Mouse (Mus musculus) MEL (cell line): ENCODE results near the gene Nova2. TPM values are rescaled to one million over a fixed set of nuclear protein-coding genes. Genes with fewer than 3 reads are reported as not detected.

Source experiments
- DNase-seq: peaks from one replicate; pipeline ENCODE4 v3.0.0; 2011; ENCODE audit warnings: low read depth, low spot score
- H3K27ac ChIP-seq: 2 replicates; pipeline ENCODE4 v1.5.1; 2012; ENCODE audit warnings: low read depth, mild to moderate bottlenecking, control low read depth, low read length, moderate library complexity; ENCODE audit not compliant: control insufficient read depth
- H3K27me3 ChIP-seq, 2 experiments: fragments of 150-350 bp in 1 of 2; sonication (generic) in 1 of 2; 2 replicates each; pipeline ENCODE4 v1.6.1; 2012; ENCODE audit warnings: low read length in 2 of 2, mild to moderate bottlenecking in 2 of 2, improper control_type of control experiment in 1 of 2, moderate library complexity in 1 of 2; ENCODE audit not compliant: insufficient read depth in 2 of 2, control insufficient read depth in 1 of 2
- H3K36me3 ChIP-seq, 2 experiments: 2 replicates each; pipeline ENCODE4 v1.6.1; 2012 to 2014; ENCODE audit warnings: low read length in 2 of 2, improper control_type of control experiment in 1 of 2, inconsistent platforms in 1 of 2, mild to moderate bottlenecking in 1 of 2; ENCODE audit not compliant: insufficient read depth in 2 of 2, control insufficient read depth in 1 of 2
- H3K4me1 ChIP-seq, 2 experiments: fragments of 150-350 bp in 1 of 2; sonication (generic) in 1 of 2; 2 replicates each; pipeline ENCODE4 v1.6.1; 2012; ENCODE audit warnings: low read length in 2 of 2, improper control_type of control experiment in 1 of 2, mild to moderate bottlenecking in 1 of 2; ENCODE audit not compliant: insufficient read depth in 2 of 2, control insufficient read depth in 1 of 2
- H3K4me3 ChIP-seq, 2 experiments: fragments of 150-350 bp in 1 of 2; sonication (generic) in 1 of 2; 2 replicates each; pipeline ENCODE4 v1.5.1; 2012; ENCODE audit warnings: low read depth in 2 of 2, low read length in 2 of 2, mild to moderate bottlenecking in 2 of 2, moderate library complexity in 2 of 2, control low read depth in 1 of 2, improper control_type of control experiment in 1 of 2; ENCODE audit not compliant: control insufficient read depth in 1 of 2, insufficient read depth in 1 of 2
- H3K79me2 ChIP-seq: 2 replicates; pipeline ENCODE4 v1.6.1; 2012; ENCODE audit warnings: mild to moderate bottlenecking, low read length, moderate library complexity; ENCODE audit not compliant: control insufficient read depth, poor library complexity, insufficient read depth
- H3K9ac ChIP-seq: 2 replicates; pipeline ENCODE4 v1.6.1; 2012; ENCODE audit warnings: low read depth, mild to moderate bottlenecking, control low read depth, low read length, moderate library complexity; ENCODE audit not compliant: control insufficient read depth, poor library complexity, severe bottlenecking
- H3K9me3 ChIP-seq: fragments of 150-350 bp; sonication (generic); replicated peaks from 2 replicates; pipeline ENCODE4 v1.6.1; 2012; ENCODE audit warnings: mild to moderate bottlenecking, low read length, improper control_type of control experiment, moderate library complexity; ENCODE audit not compliant: insufficient read depth
- CHD1 ChIP-seq: IDR thresholded peaks from 2 replicates; pipeline ENCODE4 v1.6.1; 2012; ENCODE audit warnings: low read depth, mild to moderate bottlenecking, inconsistent platforms, low read length, improper control_type of control experiment
- CTCF ChIP-seq, 3 experiments: IDR thresholded peaks in 2 of 3; conservative IDR thresholded peaks in 1 of 3; 2 replicates each; pipeline ENCODE4 v1.5.1; 2011 to 2012; ENCODE audit warnings: low read length in 3 of 3, low read depth in 2 of 3, mild to moderate bottlenecking in 2 of 3, improper control_type of control experiment in 1 of 3, inconsistent platforms in 1 of 3, mixed read lengths in 1 of 3, moderate library complexity in 1 of 3; ENCODE audit not compliant: control insufficient read depth in 1 of 3, insufficient read depth in 1 of 3, poor library complexity in 1 of 3, severe bottlenecking in 1 of 3
- ELF1 ChIP-seq: IDR thresholded peaks from 2 replicates; pipeline ENCODE4 v1.6.1; 2014; ENCODE audit warnings: low read depth, mild to moderate bottlenecking, inconsistent platforms, low read length, improper control_type of control experiment, moderate library complexity
- ETS1 ChIP-seq: IDR thresholded peaks from 2 replicates; pipeline ENCODE4 v1.6.1; 2012; ENCODE audit warnings: low read depth, mild to moderate bottlenecking, inconsistent platforms, low read length, improper control_type of control experiment, moderate library complexity
- GABPA ChIP-seq: IDR thresholded peaks from 2 replicates; pipeline ENCODE4 v1.6.1; 2012; ENCODE audit warnings: low read depth, mild to moderate bottlenecking, inconsistent platforms, low read length, improper control_type of control experiment, moderate library complexity
- HCFC1 ChIP-seq: IDR thresholded peaks from 2 replicates; pipeline ENCODE4 v1.6.1; 2012; ENCODE audit warnings: low read depth, mild to moderate bottlenecking, inconsistent platforms, low read length, improper control_type of control experiment, moderate library complexity
- JUND ChIP-seq: IDR thresholded peaks from 2 replicates; pipeline ENCODE4 v1.6.1; 2011; ENCODE audit warnings: low read depth, mild to moderate bottlenecking, improper control_type of control experiment, low read length
- KAT2A ChIP-seq: conservative IDR thresholded peaks from 2 replicates; pipeline ENCODE4 v1.6.1; 2012; ENCODE audit warnings: low read depth, low read length, improper control_type of control experiment, inconsistent platforms
- MAFK ChIP-seq: IDR thresholded peaks from 2 replicates; pipeline ENCODE4 v1.6.1; 2011; ENCODE audit warnings: low read depth, mild to moderate bottlenecking, low read length, improper control_type of control experiment, borderline replicate concordance
- MAX ChIP-seq: IDR thresholded peaks from 2 replicates; pipeline ENCODE4 v1.6.1; 2011; ENCODE audit warnings: low read length, improper control_type of control experiment
- MAZ ChIP-seq: IDR thresholded peaks from 2 replicates; pipeline ENCODE4 v1.6.1; 2012; ENCODE audit warnings: low read depth, mild to moderate bottlenecking, inconsistent platforms, low read length, improper control_type of control experiment
- MXI1 ChIP-seq: IDR thresholded peaks from 2 replicates; pipeline ENCODE4 v1.6.1; 2011; ENCODE audit warnings: mild to moderate bottlenecking, low read depth, low read length, improper control_type of control experiment
- MYB ChIP-seq: IDR thresholded peaks from 2 replicates; pipeline ENCODE4 v1.6.1; 2011; ENCODE audit warnings: mild to moderate bottlenecking, low read depth, low read length, improper control_type of control experiment
- NELFE ChIP-seq: IDR thresholded peaks from 2 replicates; pipeline ENCODE4 v1.6.1; 2011; ENCODE audit warnings: low read depth, low read length, improper control_type of control experiment
- NRF1 ChIP-seq: IDR thresholded peaks from 2 replicates; pipeline ENCODE4 v1.6.1; 2014; ENCODE audit warnings: low read depth, mild to moderate bottlenecking, inconsistent platforms, low read length, improper control_type of control experiment, moderate library complexity; ENCODE audit not compliant: poor library complexity, insufficient read depth, severe bottlenecking
- POLR2A ChIP-seq, 2 experiments: IDR thresholded peaks; 2 replicates each; pipeline ENCODE4 v1.6.1; 2011 to 2012; ENCODE audit warnings: low read length in 2 of 2, mild to moderate bottlenecking in 2 of 2, control low read depth in 1 of 2, improper control_type of control experiment in 1 of 2, low read depth in 1 of 2, moderate library complexity in 1 of 2; ENCODE audit not compliant: control insufficient read depth in 1 of 2, insufficient read depth in 1 of 2, poor library complexity in 1 of 2
- POLR2AphosphoS2 ChIP-seq: IDR thresholded peaks from 2 replicates; pipeline ENCODE4 v1.6.1; 2011; ENCODE audit warnings: low read length, improper control_type of control experiment
- RAD21 ChIP-seq: IDR thresholded peaks from 2 replicates; pipeline ENCODE4 v1.6.1; 2011; ENCODE audit warnings: mild to moderate bottlenecking, low read depth, low read length, improper control_type of control experiment
- RCOR1 ChIP-seq: IDR thresholded peaks from 2 replicates; pipeline ENCODE4 v1.6.1; 2012; ENCODE audit warnings: low read depth, mild to moderate bottlenecking, inconsistent platforms, low read length, improper control_type of control experiment
- TBP ChIP-seq: IDR thresholded peaks from 2 replicates; pipeline ENCODE4 v1.8.0; 2011; ENCODE audit warnings: low read depth, low read length, improper control_type of control experiment
- TCF12 ChIP-seq: IDR thresholded peaks from 2 replicates; pipeline ENCODE4 v1.6.1; 2014; ENCODE audit warnings: low read depth, mild to moderate bottlenecking, inconsistent platforms, low read length, improper control_type of control experiment, moderate library complexity
- USF1 ChIP-seq: IDR thresholded peaks from 2 replicates; pipeline ENCODE4 v1.6.1; 2014; ENCODE audit warnings: low read depth, mild to moderate bottlenecking, inconsistent platforms, low read length, improper control_type of control experiment, moderate library complexity
- USF2 ChIP-seq, 2 experiments: IDR thresholded peaks; 2 replicates each; pipeline ENCODE4 v1.6.1; 2011 to 2012; ENCODE audit warnings: improper control_type of control experiment in 2 of 2, low read length in 2 of 2, borderline replicate concordance in 1 of 2, inconsistent platforms in 1 of 2, low read depth in 1 of 2, mild to moderate bottlenecking in 1 of 2; ENCODE audit not compliant: insufficient read depth in 1 of 2
- ZMIZ1 ChIP-seq: IDR thresholded peaks from 2 replicates; pipeline ENCODE4 v1.6.1; 2012; ENCODE audit warnings: low read depth, mild to moderate bottlenecking, inconsistent platforms, low read length, improper control_type of control experiment, moderate library complexity
- ZNF384 ChIP-seq: IDR thresholded peaks from 2 replicates; pipeline ENCODE4 v1.6.1; 2012; ENCODE audit warnings: low read depth, mild to moderate bottlenecking, inconsistent platforms, low read length, improper control_type of control experiment
- polyA plus RNA-seq, 2 experiments: library from polyadenylated mRNA; stranded (reverse) in 1 of 2; unstranded in 1 of 2; fragments of >175 nt in 1 of 2; fragments of >200 nt in 1 of 2; gene quantifications; 2 replicates each; pipeline versions ENCODE4 v1.2.1 to v1.2.4; 2012; ENCODE audit warnings: low replicate concordance in 2 of 2, low read depth in 1 of 2; ENCODE audit not compliant: insufficient read length in 2 of 2, insufficient read depth in 1 of 2, missing spikeins in 1 of 2
- total RNA-seq: library from RNA; depleted of rRNA; stranded (reverse); fragments of 300-350 nt; gene quantifications from 2 replicates; pipeline ENCODE4 v1.2.3, GENCODE M21; 2012

The Nova2 gene
- total and polyA plus RNA-seq, 3 experiments: 0.04 to 0.22 TPM; not detected in 1

- Histone ChIP-seq H3K9ac (peak overlapping the region; percentile 88), H3K27ac (peak overlapping the region; percentile 84), H3K4me1 (peaks cover 5 to 21% of the 10 kb centered on the region in 2 experiments; a peak in 3 of 4 replicates), H3K9me3 (no peaks in the 10 kb centered on the region), H3K36me3 (peaks cover 0 to 15% of the 10 kb centered on the region in 2 experiments; a peak in 3 of 4 replicates), H3K27me3 (no peaks in the 10 kb centered on the region), H3K4me3 (peak overlapping the region; percentile 56 to 67), H3K79me2 (peaks cover 30% of the 10 kb centered on the region)
- TF ChIP-seq MAFK: no peak
- 0 out of 2 replicates have a peak, but pooled peaks have one; percentile 60 for TF ChIP-seq CHD1
- no peak for DNase-seq
Observed at GRCm38 (mm10) chr7:19001807-19002085, 76.1 kb downstream of the Nova2 start.

DNA sequence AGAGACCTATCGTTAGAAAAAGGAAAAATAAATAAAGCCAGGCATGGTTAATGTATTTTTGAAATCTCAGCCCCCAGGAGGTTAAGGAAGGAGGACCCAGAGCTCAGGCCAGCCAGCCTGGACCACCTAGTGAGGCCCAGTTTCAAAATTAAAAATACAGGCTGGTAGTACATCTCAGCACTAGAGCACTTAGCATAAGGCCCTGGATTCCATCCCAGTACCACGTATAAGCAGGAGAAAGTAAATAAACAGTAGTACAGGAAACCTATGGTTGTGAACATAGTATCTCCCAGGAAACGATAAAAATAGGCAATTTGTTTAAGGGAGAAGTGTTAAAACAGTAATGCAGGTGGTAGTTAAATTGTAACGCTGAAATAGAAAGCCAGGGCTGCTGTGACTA lies 76.4 kb downstream of the Nova2 start:
- Histone ChIP-seq H3K4me3 (peak overlapping the region; percentile 56 to 65), H3K27me3 (no peaks in the 10 kb centered on the region), H3K27ac (peak overlapping the region; percentile 84), H3K9me3 (no peaks in the 10 kb centered on the region), H3K4me1 (peaks cover 5 to 21% of the 10 kb centered on the region in 2 experiments; a peak in 3 of 4 replicates), H3K79me2 (peaks cover 30% of the 10 kb centered on the region), H3K36me3 (peaks cover 0 to 15% of the 10 kb centered on the region in 2 experiments; a peak in 3 of 4 replicates), H3K9ac (peak overlapping the region; percentile 88)
- no peak for DNase-seq
- TF ChIP-seq NRF1 (no peak), POLR2AphosphoS2 (no peak), MXI1 (no peak), RAD21 (no peak), MAX (no peak), USF2 (IDR thresholded peaks at IDR 0.05; ENCODE audit: borderline replicate concordance in 1 of 2, insufficient read depth in 1 of 2, low read depth in 1 of 2, low read length in 2 of 2) (no peak), GABPA (no peak), CHD1 (no peak), ZMIZ1 (no peak), MYB (no peak), ZNF384 (no peak), TBP (no peak), HCFC1 (no peak)

DNA sequence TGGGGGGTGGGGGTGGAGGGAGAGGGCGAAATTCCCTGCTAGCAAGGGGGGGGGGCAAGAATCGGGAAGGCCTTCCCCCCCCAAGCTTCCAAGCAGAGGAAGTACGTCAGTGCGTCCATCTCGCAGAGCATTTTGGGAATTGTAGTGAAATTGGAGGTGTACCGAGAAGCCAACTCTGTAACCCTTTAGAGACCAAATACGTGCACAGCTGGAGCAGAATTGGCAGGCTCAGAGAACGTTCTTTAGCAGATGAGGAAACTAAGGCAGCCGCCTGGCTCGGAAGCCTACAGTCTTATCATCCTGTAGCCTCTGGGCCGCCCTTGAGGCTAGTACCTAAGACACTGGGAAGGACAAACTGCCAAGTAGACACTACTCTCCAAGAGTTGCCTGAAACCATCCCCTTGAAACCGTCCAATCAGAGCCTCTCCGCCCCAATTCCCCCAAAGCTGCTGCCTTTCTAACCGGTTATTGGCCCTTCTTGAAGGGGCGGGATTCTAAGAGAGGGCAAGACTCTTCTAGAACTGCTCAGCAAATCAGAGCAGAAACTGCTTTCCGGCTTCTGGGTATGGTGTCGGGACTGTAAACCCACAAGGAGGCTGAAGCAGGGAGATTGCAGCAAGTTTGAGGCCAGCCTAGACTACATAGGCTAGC lies 77.3 kb downstream of the Nova2 start:
- H3K27me3 ChIP-seq: no peaks in the 10 kb centered on the region
- peak overlapping the region; percentile 56 to 65 for H3K4me3 ChIP-seq
- no peaks in the 10 kb centered on the region for H3K9me3 ChIP-seq
- peak; percentile 96 for DNase-seq
- peaks cover 0 to 15% of the 10 kb centered on the region in 2 experiments; a peak in 3 of 4 replicates for H3K36me3 ChIP-seq
- H3K9ac ChIP-seq: peak overlapping the region; percentile 88
- H3K79me2 ChIP-seq: peaks cover 30% of the 10 kb centered on the region
- H3K27ac ChIP-seq: peak overlapping the region; percentile 84
- peaks cover 5 to 21% of the 10 kb centered on the region in 2 experiments; a peak in 3 of 4 replicates for H3K4me1 ChIP-seq
- TF ChIP-seq RCOR1 (no peak), POLR2AphosphoS2 (no peak), ELF1 (peak; percentile 76), USF2 (IDR thresholded peaks at IDR 0.05; ENCODE audit: borderline replicate concordance in 1 of 2, insufficient read depth in 1 of 2, low read depth in 1 of 2, low read length in 2 of 2) (no peak), KAT2A (peak; percentile 94), ETS1 (peak; percentile 55; the same call in 1 of the 2 replicates), POLR2A (IDR thresholded peaks at IDR 0.05; ENCODE audit: control insufficient read depth in 1 of 2, insufficient read depth in 1 of 2, low read depth in 1 of 2, low read length in 2 of 2, poor library complexity in 1 of 2) (peak in 1 of 2 experiments; percentile 40; a peak in 1 of 4 replicates), JUND (no peak), CTCF (IDR thresholded peaks at IDR 0.05 in 2 of 3, conservative IDR thresholded peaks at IDR 0.05 in 1 of 3; ENCODE audit: control insufficient read depth in 1 of 3, insufficient read depth in 1 of 3, low read depth in 2 of 3, low read length in 3 of 3, poor library complexity in 1 of 3, severe bottlenecking in 1 of 3) (no peak), USF1 (no peak), HCFC1 (peak; percentile 92), TCF12 (peak; percentile 11; the same call in 1 of the 2 replicates), MAZ (peak; percentile 93), MXI1 (peak; percentile 31; the same call in 1 of the 2 replicates), NELFE (peak; percentile 71; the same call in 1 of the 2 replicates), MAX (0 out of 2 replicates have a peak, but pooled peaks have one; percentile 6)
